Mouse (Mus musculus): ENCODE measurements around the gene Hist1h4m. TPM values are rescaled to one million over a fixed set of nuclear protein-coding genes. Genes with fewer than 3 reads are reported as not detected.
"Not testable (repeated sequence)": the region's sequence is repeated elsewhere in the genome, so short reads cannot be mapped to it uniquely, and the experiment has no call there.

Hist1h4m gene
- polyA plus RNA-seq, 1 experiment from 2014 or later, result 1.5 TPM

DNA sequence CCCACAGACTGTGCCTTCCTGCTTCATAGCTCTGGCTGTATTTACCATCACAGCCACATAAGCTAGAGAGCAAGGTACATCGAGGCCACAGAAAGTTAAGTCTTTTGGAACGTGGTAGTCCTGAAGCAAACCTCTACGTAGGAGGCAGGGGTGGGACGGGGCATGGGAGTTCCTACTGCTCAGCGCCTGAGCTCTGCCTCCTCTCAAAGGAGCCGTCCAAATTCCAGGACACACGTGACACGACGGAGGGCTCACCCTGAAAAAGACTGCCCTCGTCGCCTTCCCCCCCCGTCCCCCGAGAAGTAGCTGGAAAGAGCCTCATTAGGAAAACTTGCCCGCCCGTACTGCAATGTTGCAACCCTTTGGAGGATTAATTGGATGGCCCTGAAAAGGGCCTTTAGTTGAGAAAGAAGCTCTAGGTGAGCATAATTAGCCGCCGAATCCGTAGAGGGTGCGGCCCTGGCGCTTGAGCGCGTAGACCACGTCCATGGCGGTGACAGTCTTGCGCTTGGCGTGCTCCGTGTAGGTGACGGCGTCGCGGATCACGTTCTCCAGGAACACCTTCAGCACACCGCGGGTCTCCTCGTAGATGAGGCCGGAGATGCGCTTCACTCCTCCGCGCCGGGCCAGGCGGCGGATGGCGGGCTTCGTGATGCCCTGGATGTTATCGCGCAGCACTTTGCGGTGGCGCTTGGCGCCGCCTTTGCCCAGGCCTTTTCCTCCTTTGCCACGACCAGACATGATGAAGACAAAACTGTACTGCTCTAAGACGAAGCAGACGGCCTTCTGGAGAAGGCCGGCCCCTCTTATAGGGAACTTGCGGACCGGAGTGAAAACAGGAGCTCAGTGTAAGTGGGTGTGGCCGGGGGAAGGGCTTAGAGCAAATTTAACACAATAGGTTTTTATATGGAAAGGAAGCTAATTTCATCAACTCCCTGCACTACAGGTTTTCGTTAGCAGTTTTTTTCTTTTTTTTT, 20.2 kb downstream of the Hist1h4m start, which contains the start of gene Hist1h4n:
TSS of gene Hist1h4n (minus strand) at position 779 of the 977 bp plus-strand sequence.
- not testable (repeated sequence) for H3K27ac ChIP-seq (ENCODE audit: low read depth, low read length); H3K4me1 ChIP-seq (ENCODE audit: control insufficient read depth, insufficient read depth, low read length); H3K36me3 ChIP-seq (ENCODE audit: control insufficient read depth, insufficient read depth, low read length); H3K27me3 ChIP-seq (ENCODE audit: control insufficient read depth, insufficient read depth, low read length); H3K9me3 ChIP-seq (ENCODE audit: control insufficient read depth, low read length); H3K9ac ChIP-seq (replicated peaks; ENCODE audit: low read depth, low read length); H3K4me3 ChIP-seq (ENCODE audit: low read depth, low read length)
- H3K4me2 ChIP-seq (ENCODE audit: low read depth, low read length), result 0 out of 2 replicates have a peak within 1 kb of the TSS, but pooled peaks have one; percentile 26
- WGBS, result 0% methylated on average over 20 of the region's 58 CpGs
- ATAC-seq (ENCODE audit: low read depth), result peak; percentile 85

DNA sequence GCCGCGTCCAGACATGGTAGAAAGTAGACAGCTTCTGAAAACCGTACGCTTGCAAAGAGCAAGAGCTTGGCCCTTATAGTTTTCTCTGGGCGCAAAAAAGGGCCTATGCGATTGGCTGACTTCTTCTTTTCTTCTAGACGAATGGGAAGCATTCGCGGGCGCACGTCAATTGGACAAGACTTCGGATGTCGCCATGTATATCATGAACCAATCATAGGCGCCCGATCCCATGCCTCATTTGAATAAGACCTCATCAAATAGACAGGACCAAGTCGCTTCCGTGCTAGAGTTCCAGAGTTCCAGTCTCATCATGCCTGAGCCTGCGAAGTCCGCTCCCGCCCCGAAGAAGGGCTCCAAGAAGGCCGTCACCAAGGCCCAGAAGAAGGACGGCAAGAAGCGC, 21.9 kb downstream of the Hist1h4m start, which contains the start of the genes Hist1h2ap and Hist1h2br:
TSS of gene Hist1h2ap (minus strand) at position 47 of the 400 bp plus-strand sequence.
TSS of gene Hist1h2br (plus strand) at position 283 of the 400 bp plus-strand sequence.
- H3K27me3 ChIP-seq (ENCODE audit: control insufficient read depth, insufficient read depth, low read length); H3K4me2 ChIP-seq (ENCODE audit: low read depth, low read length); H3K9me3 ChIP-seq (ENCODE audit: control insufficient read depth, low read length); H3K9ac ChIP-seq (replicated peaks; ENCODE audit: low read depth, low read length); H3K4me1 ChIP-seq (ENCODE audit: control insufficient read depth, insufficient read depth, low read length); H3K27ac ChIP-seq (ENCODE audit: low read depth, low read length); H3K4me3 ChIP-seq (ENCODE audit: low read depth, low read length); H3K36me3 ChIP-seq (ENCODE audit: control insufficient read depth, insufficient read depth, low read length): not testable (repeated sequence)
- ATAC-seq (ENCODE audit: low read depth), result peak; percentile 97
- WGBS, result no CpG with 5 or more reads among the region's 24 CpGs

DNA sequence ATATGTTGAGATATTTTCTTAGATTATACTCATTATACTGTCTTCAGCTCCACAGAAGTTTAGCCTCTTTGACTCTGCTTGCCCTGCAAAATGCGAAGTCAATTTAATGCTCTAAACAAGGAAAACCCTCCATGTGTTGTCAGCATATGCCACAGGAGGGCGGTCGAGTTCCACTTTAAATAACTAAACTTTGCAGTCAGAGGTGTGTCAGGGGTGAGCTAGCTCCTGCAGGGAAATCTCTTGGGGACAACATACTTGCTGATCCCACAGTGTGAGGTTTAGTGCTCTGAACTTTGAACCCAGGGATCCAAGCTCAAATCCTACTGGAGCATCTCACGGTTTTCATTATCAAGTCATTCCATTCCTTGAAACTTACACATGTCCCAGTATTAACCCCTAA, 29.0 kb downstream of the Hist1h4m start:
- not testable (repeated sequence) for H3K9me3 ChIP-seq (ENCODE audit: control insufficient read depth, low read length); H3K27me3 ChIP-seq (ENCODE audit: control insufficient read depth, insufficient read depth, low read length); H3K27ac ChIP-seq (ENCODE audit: low read depth, low read length); H3K4me1 ChIP-seq (ENCODE audit: control insufficient read depth, insufficient read depth, low read length); H3K4me3 ChIP-seq (ENCODE audit: low read depth, low read length); H3K9ac ChIP-seq (replicated peaks; ENCODE audit: low read depth, low read length); H3K36me3 ChIP-seq (ENCODE audit: control insufficient read depth, insufficient read depth, low read length); H3K4me2 ChIP-seq (ENCODE audit: low read depth, low read length)
- peak; percentile 76 for ATAC-seq (ENCODE audit: low read depth)
- no CpG with 5 or more reads among the region's 4 CpGs for WGBS

DNA sequence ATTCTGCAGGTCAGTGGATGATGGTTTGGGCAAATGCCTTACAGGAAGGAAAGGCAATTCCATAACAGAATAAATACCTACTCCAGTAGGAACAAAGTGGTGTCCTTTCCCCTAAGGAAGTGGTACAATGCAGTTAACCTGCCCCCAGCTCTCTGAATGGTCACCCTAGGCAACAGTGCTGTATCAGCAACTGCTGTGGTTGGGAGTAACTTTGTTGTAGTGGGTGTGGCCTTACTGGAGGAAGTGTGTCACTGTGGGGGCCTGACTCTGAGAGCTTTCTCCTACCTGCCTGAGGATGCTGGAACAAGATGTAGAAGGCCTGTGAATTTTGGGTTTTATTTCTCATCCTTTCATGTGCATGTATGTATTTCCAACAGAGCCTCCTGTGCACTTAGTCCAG, 34.8 kb downstream of the Hist1h4m start:
- not testable (repeated sequence) for H3K4me2 ChIP-seq (ENCODE audit: low read depth, low read length); H3K9me3 ChIP-seq (ENCODE audit: control insufficient read depth, low read length); H3K27me3 ChIP-seq (ENCODE audit: control insufficient read depth, insufficient read depth, low read length); H3K36me3 ChIP-seq (ENCODE audit: control insufficient read depth, insufficient read depth, low read length); H3K4me1 ChIP-seq (ENCODE audit: control insufficient read depth, insufficient read depth, low read length); H3K27ac ChIP-seq (ENCODE audit: low read depth, low read length); H3K9ac ChIP-seq (replicated peaks; ENCODE audit: low read depth, low read length); ATAC-seq (ENCODE audit: low read depth); H3K4me3 ChIP-seq (ENCODE audit: low read depth, low read length)

DNA sequence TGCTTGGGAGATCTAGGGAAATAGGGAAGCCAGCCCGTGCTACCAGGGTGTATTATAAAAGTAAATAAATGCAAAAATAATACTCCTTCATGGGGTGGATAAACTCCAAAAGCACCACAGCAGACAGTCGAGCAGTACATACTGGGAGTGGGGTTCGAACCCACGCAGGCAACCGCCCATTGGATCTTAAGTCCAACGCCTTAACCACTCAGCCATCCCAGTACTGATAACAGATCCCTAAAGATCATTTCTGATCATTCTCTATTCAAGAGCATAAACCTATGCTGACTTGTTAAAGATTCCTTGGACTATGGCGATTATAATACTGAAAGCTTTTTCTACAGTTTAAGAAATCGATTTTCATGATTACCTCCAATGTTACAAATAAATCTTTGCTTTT, 36.3 kb downstream of the Hist1h4m start:
- Histone ChIP-seq H3K27ac (ENCODE audit: low read depth, low read length) (no peak overlapping the region), H3K4me2 (ENCODE audit: low read depth, low read length) (no peak overlapping the region), H3K9me3 (ENCODE audit: control insufficient read depth, low read length) (no peaks in the 10 kb centered on the region), H3K27me3 (ENCODE audit: control insufficient read depth, insufficient read depth, low read length) (no peaks in the 10 kb centered on the region), H3K4me1 (ENCODE audit: control insufficient read depth, insufficient read depth, low read length) (no peaks in the 10 kb centered on the region), H3K36me3 (ENCODE audit: control insufficient read depth, insufficient read depth, low read length) (no peaks in the 10 kb centered on the region), H3K4me3 (ENCODE audit: low read depth, low read length) (no peak overlapping the region), H3K9ac (replicated peaks; ENCODE audit: low read depth, low read length) (no peak overlapping the region)
- WGBS, result 13% methylated on average over 8 of the region's 8 CpGs
- no peak for ATAC-seq (ENCODE audit: low read depth)

DNA sequence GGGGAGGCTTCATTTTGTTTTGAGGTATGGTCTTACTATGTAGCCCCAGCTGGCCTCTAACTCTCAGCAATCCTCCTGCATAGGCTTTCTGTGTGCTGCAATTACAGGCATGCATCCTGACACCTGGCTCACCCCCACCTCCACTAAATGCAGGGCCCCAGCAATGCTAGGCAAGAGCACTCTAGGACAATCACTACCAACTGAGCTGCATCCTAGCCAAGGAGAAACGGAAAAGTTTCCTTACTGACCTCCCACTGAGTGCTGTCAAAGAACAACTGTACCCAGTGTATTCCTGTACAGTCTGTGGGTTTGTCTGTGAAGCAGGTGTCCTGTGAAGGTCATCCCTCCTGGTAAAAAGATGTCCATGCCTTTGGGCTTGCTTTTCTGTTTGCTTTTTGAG, 39.1 kb downstream of the Hist1h4m start:
- not testable (repeated sequence) for H3K9ac ChIP-seq (replicated peaks; ENCODE audit: low read depth, low read length); H3K9me3 ChIP-seq (ENCODE audit: control insufficient read depth, low read length)

DNA sequence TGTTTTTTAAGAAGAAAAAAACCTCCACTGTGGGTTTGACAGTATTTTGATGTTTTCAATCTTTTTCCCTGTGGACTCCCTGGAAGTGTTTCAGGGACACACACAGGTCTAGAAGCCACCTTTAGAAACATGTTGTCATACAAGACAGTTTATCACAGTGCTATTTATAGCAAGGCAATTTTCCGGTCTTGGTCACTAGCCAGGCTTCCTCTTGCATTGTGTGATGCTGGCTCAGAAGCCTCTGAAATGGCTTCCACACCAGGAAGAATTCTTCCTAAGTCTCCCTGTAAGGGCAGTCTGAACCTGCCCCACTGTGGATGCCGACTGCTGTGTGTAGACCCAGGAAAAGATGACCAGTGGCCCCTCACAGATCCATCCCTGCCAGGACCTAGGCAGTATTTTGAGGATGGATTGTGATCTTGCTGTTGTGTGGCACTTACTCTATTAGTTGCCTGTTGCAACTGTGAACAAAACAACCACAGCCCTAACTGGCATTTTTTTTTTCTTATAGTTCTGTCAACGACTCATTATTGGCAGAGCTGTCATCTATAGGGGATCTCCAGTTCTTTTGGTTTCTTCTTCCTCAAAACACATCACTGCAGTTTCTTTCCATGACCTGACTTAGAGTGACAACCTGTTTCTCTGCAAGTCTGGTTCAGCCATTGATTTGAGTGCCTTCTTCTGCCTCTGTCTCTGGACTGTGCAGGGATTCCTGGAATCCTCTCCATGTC, 40.8 kb downstream of the Hist1h4m start:
- Histone ChIP-seq H3K27ac (ENCODE audit: low read depth, low read length) (no peak overlapping the region), H3K4me3 (ENCODE audit: low read depth, low read length) (no peak overlapping the region), H3K9me3 (ENCODE audit: control insufficient read depth, low read length) (no peaks in the 10 kb centered on the region), H3K36me3 (ENCODE audit: control insufficient read depth, insufficient read depth, low read length) (no peaks in the 10 kb centered on the region), H3K4me1 (ENCODE audit: control insufficient read depth, insufficient read depth, low read length) (no peaks in the 10 kb centered on the region), H3K4me2 (ENCODE audit: low read depth, low read length) (no peak overlapping the region), H3K27me3 (ENCODE audit: control insufficient read depth, insufficient read depth, low read length) (no peaks in the 10 kb centered on the region), H3K9ac (replicated peaks; ENCODE audit: low read depth, low read length) (no peak overlapping the region)
- WGBS, result 68% methylated on average over 3 of the region's 3 CpGs
- ATAC-seq (ENCODE audit: low read depth), result no peak

More for the DNA sequence above, 39.1 kb downstream of the Hist1h4m start:
- not testable (repeated sequence) for H3K4me3 ChIP-seq (ENCODE audit: low read depth, low read length); H3K4me1 ChIP-seq (ENCODE audit: control insufficient read depth, insufficient read depth, low read length); H3K27me3 ChIP-seq (ENCODE audit: control insufficient read depth, insufficient read depth, low read length); H3K27ac ChIP-seq (ENCODE audit: low read depth, low read length); ATAC-seq (ENCODE audit: low read depth); H3K36me3 ChIP-seq (ENCODE audit: control insufficient read depth, insufficient read depth, low read length); H3K4me2 ChIP-seq (ENCODE audit: low read depth, low read length)
- 26% methylated on average over 1 of the region's 1 CpGs for whole genome bisulfite sequencing

DNA sequence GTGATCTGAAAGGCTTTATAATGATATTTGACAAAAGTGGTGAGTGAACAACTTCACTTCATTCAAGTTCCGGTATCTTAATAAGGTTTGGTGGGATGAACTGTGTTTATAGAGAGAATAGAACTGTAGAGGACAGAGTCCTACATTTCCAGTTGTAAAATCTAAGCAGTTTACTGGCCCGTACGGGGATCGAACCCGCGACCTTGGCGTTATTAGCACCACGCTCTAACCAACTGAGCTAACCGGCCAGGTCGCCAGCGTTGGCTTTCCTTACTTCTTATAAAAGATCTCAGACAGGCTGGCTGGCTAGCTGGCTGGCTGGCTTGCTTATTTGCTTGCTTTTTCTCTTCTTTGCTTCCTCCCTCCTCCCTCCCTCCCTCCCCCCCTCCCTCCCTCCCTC, 43.6 kb downstream of the Hist1h4m start:
- no peak overlapping the region for H3K27ac ChIP-seq (ENCODE audit: low read depth, low read length)
- no peaks in the 10 kb centered on the region for H3K9me3 ChIP-seq (ENCODE audit: control insufficient read depth, low read length)
- no peaks in the 10 kb centered on the region for H3K4me1 ChIP-seq (ENCODE audit: control insufficient read depth, insufficient read depth, low read length)
- H3K36me3 ChIP-seq (ENCODE audit: control insufficient read depth, insufficient read depth, low read length), result no peaks in the 10 kb centered on the region
- ATAC-seq (ENCODE audit: low read depth), result peak; percentile 78
- no peak overlapping the region for H3K9ac ChIP-seq (replicated peaks; ENCODE audit: low read depth, low read length)
- H3K4me3 ChIP-seq (ENCODE audit: low read depth, low read length), result no peak overlapping the region; the same call in 1 of the 2 replicates
- H3K27me3 ChIP-seq (ENCODE audit: control insufficient read depth, insufficient read depth, low read length), result no peaks in the 10 kb centered on the region
- WGBS, result 2% methylated on average over 11 of the region's 11 CpGs
- H3K4me2 ChIP-seq (ENCODE audit: low read depth, low read length), result peak overlapping the region; percentile 44

DNA sequence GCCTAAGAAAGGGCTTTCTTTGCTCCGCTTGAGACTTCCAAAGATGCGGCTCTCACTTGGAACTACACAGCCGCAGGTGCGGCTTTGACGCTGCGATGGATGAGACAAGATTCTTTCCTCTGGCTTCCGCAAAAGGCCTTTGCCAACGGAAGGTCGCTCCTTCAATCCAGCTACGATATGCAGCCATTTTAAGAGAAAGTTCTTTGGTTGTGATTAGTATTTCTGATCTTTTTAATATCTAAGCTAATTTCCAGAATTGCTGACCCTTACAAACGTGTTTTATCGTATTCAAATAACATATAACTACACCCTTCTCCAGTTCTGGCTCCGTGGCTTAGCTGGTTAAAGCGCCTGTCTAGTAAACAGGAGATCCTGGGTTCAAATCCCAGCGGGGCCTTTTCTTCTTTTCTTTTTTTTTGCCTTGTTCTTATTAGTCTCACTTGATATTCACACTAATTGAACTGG, 44.2 kb downstream of the Hist1h4m start:
- no peaks in the 10 kb centered on the region for H3K27me3 ChIP-seq (ENCODE audit: control insufficient read depth, insufficient read depth, low read length)
- ATAC-seq (ENCODE audit: low read depth), result peak; percentile 66
- no peaks in the 10 kb centered on the region for H3K9me3 ChIP-seq (ENCODE audit: control insufficient read depth, low read length)
- H3K4me2 ChIP-seq (ENCODE audit: low read depth, low read length), result peak overlapping the region; percentile 44
- 2% methylated on average over 15 of the region's 15 CpGs for WGBS
- no peaks in the 10 kb centered on the region for H3K4me1 ChIP-seq (ENCODE audit: control insufficient read depth, insufficient read depth, low read length)
- peak overlapping the region; percentile 44 for H3K9ac ChIP-seq (replicated peaks; ENCODE audit: low read depth, low read length)
- peak overlapping the region; percentile 36 for H3K4me3 ChIP-seq (ENCODE audit: low read depth, low read length)
- H3K36me3 ChIP-seq (ENCODE audit: control insufficient read depth, insufficient read depth, low read length), result no peaks in the 10 kb centered on the region
- no peak overlapping the region for H3K27ac ChIP-seq (ENCODE audit: low read depth, low read length)

Data from neural tube, embryonic 14.5 days (tissue).